Mouse (Mus musculus) hindbrain, embryonic 15.5 days (tissue): ENCODE results near the gene Ccdc173. TPM values are rescaled to one million over a fixed set of nuclear protein-coding genes. Genes with fewer than 3 reads are reported as not detected.

Experiments
- ATAC-seq: fragments of 200-750 bp; cut with Nextera tagmentation; 2 replicates; pipeline ENCODE4 v1.8.0; 2017; ENCODE audit warnings: low read depth, moderate number of reproducible peaks, moderate TSS enrichment; ENCODE audit not compliant: low FRiP score
- H3K27ac ChIP-seq: fragments of 300-500 bp; sonication (generic); replicated peaks from 2 replicates; pipeline ENCODE4 v1.5.1; 2015; ENCODE audit warnings: mild to moderate bottlenecking, inconsistent platforms
- H3K27me3 ChIP-seq: fragments of 300-500 bp; sonication (generic); 2 replicates; pipeline ENCODE4 v1.6.1; 2015; ENCODE audit warnings: control low read depth, inconsistent platforms
- H3K36me3 ChIP-seq: fragments of 300-500 bp; sonication (generic); 2 replicates; pipeline ENCODE4 v1.6.1; 2015; ENCODE audit warnings: control low read depth, inconsistent platforms
- H3K4me1 ChIP-seq: fragments of 300-500 bp; sonication (generic); replicated peaks from 2 replicates; pipeline ENCODE4 v1.6.1; 2015; ENCODE audit warnings: control low read depth, inconsistent platforms
- H3K4me2 ChIP-seq: fragments of 300-500 bp; sonication (generic); 2 replicates; pipeline ENCODE4 v1.6.1; 2015; ENCODE audit warnings: moderate library complexity, mild to moderate bottlenecking, inconsistent platforms
- H3K4me3 ChIP-seq: fragments of 300-500 bp; sonication (generic); 2 replicates; pipeline ENCODE4 v1.5.1; 2015; ENCODE audit warnings: mild to moderate bottlenecking, inconsistent platforms
- H3K9ac ChIP-seq: fragments of 300-500 bp; sonication (generic); 2 replicates; pipeline ENCODE4 v1.6.1; 2015; ENCODE audit warnings: inconsistent platforms
- H3K9me3 ChIP-seq: fragments of 300-500 bp; sonication (generic); 2 replicates; pipeline ENCODE4 v1.6.1; 2016; ENCODE audit warnings: control low read depth, inconsistent platforms
- WGBS: fragments of 180-500 bp; shearing (Covaris S2); methylation state at CpG from one replicate; pipeline ENCODE4 v1.1.7; 2015; 5-methylcytosine and 5-hydroxymethylcytosine counted together
- polyA plus RNA-seq: library from polyadenylated mRNA; unstranded; fragments of >200 nt; fragmentation: Nextera tagmentation; extraction: Ambion mirVana; gene quantifications from 2 replicates; pipeline ENCODE4 v1.2.1, GENCODE M21; 2015

The Ccdc173 gene
- polyA plus RNA-seq, result 3.3 and 3.4 TPM in 2 replicates

GRCm38 (mm10) chr2:69789429-69790069 lies at the start of gene Ccdc173, which contains the start of gene Phospho2:
Gene Ccdc173 (minus strand): TSS chr2:69789575.
Gene Phospho2 (plus strand): TSS chr2:69789623.
- Histone ChIP-seq H3K9ac (peak within 1 kb of the TSS; percentile 71), H3K36me3 (peaks cover 19% of the 10 kb centered on the region), H3K4me1 (peaks cover 22% of the 10 kb centered on the region), H3K9me3 (no peaks in the 10 kb centered on the region), H3K27ac (peak within 1 kb of the TSS; percentile 88), H3K27me3 (no peaks in the 10 kb centered on the region), H3K4me3 (peak within 1 kb of the TSS; percentile 70), H3K4me2 (peak within 1 kb of the TSS; percentile 70)
- ATAC-seq, result peak; percentile 97
- WGBS, result 2% methylated on average over 48 of the region's 48 CpGs

DNA sequence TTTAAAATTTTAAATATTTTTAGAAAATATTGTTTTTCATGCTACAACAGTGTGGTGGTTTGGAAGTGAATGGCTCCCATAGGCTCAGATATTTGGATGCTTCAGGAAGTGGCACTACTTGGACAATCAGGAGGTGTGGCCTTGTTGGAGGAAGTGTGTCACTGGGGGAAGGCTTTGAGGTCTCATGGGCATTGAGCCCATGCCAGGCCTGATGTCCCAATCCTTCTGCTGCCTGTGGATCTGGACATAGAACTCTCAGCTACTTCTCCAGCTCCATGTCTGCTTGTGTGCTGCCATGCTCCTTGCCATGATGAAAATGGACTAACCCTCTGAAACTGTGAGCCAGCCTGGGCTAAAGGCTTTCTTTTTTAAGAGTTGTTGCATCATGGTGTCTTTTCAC lies 49.3 kb upstream of the Ccdc173 start:
- ATAC-seq, result no peak
- no peak overlapping the region for H3K9ac ChIP-seq

DNA sequence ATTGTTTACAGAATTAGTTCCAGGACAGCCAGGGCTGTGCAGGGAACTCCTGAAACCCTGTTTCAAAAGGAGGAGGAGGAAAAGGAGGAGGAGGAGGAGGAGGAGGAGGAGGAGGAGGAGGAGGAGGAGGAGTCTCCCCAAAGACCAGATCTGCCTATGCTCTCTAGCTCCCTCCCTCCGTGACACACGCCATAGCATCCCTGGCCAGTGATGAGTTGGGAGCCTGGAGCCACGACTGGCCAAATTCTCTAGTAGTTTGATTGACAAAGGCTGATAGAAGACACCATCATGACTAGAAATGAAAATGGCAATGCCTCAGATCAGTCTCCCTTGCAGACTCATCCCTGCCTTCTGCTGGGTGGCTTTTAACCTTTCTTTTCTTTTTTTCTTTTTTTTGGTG lies 48.6 kb upstream of the Ccdc173 start:
- no peak for ATAC-seq

More for the DNA sequence above, 49.3 kb upstream of the Ccdc173 start:
- Histone ChIP-seq H3K27ac (no peak overlapping the region), H3K4me3 (no peak overlapping the region), H3K9me3 (no peaks in the 10 kb centered on the region), H3K4me1 (no peaks in the 10 kb centered on the region), H3K36me3 (peaks cover 31% of the 10 kb centered on the region), H3K27me3 (no peaks in the 10 kb centered on the region), H3K4me2 (no peak overlapping the region)

DNA sequence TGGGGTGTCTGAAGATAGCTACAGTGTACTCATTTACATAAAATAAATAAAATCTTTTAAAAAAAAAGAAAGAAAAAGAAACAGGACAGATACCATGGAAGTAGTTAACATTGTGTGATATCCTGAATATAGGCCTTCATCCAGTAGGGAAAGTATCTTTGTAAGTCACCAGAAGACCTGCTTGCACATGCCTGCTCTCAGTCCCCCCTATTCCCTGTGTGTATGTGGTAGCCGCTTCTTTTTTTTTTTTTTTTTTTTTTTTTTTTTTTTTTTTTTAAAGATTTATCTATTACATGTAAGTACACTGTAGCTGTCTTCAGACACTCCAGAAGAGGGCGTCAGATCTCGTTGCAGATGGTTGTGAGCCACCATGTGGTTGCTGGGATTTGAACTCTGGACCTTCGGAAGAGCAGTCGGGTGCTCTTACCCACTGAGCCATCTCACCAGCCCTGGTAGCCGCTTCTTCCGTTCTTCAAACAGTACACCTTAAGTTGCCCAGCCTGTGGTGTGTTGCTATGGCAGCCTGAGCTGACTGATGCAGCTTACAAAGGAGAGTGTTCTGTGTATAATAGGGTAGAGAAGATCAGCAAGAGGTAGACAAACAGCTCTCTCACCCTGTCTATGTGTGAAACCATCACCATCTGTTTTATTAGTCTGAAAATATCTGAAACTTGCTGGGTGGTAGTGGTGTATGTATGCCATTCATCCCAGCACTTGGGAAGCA lies 48.0 kb upstream of the Ccdc173 start:
- H3K27ac ChIP-seq, result no peak overlapping the region
- WGBS, result 77% methylated on average over 7 of the region's 7 CpGs
- ATAC-seq, result no peak
- no peaks in the 10 kb centered on the region for H3K9me3 ChIP-seq
- H3K9ac ChIP-seq, result no peak overlapping the region
- H3K36me3 ChIP-seq, result peaks cover 41% of the 10 kb centered on the region
- H3K27me3 ChIP-seq, result no peaks in the 10 kb centered on the region
- H3K4me3 ChIP-seq, result no peak overlapping the region
- no peaks in the 10 kb centered on the region for H3K4me1 ChIP-seq
- H3K4me2 ChIP-seq, result no peak overlapping the region

More for the DNA sequence above, 48.6 kb upstream of the Ccdc173 start:
- 39% methylated on average over 3 of the region's 3 CpGs for WGBS
- Histone ChIP-seq H3K27ac (no peak overlapping the region), H3K4me1 (no peaks in the 10 kb centered on the region), H3K9ac (no peak overlapping the region), H3K4me3 (no peak overlapping the region), H3K36me3 (peaks cover 38% of the 10 kb centered on the region), H3K27me3 (no peaks in the 10 kb centered on the region), H3K4me2 (no peak overlapping the region), H3K9me3 (no peaks in the 10 kb centered on the region)

- Histone ChIP-seq H3K27ac (no peak overlapping the region), H3K36me3 (peaks cover 55% of the 10 kb centered on the region), H3K9ac (no peak overlapping the region), H3K4me3 (no peak overlapping the region), H3K9me3 (no peaks in the 10 kb centered on the region), H3K4me2 (no peak overlapping the region), H3K4me1 (peaks cover 22% of the 10 kb centered on the region), H3K27me3 (no peaks in the 10 kb centered on the region)
- no peak for ATAC-seq
- WGBS, result 92% methylated on average over 8 of the region's 8 CpGs
These were observed 40.7 kb upstream of the Ccdc173 start for GRCm38 (mm10) chr2:69830116-69830515.

- H3K27me3 ChIP-seq, result no peaks in the 10 kb centered on the region
- 87% methylated on average over 2 of the region's 2 CpGs for WGBS
- no peak overlapping the region for H3K4me3 ChIP-seq
- H3K36me3 ChIP-seq, result peaks cover 52% of the 10 kb centered on the region
- peaks cover 27% of the 10 kb centered on the region for H3K4me1 ChIP-seq
- ATAC-seq, result no peak
- H3K4me2 ChIP-seq, result no peak overlapping the region
- H3K9ac ChIP-seq, result no peak overlapping the region
- H3K9me3 ChIP-seq, result no peaks in the 10 kb centered on the region
- H3K27ac ChIP-seq, result no peak overlapping the region
These were observed 40.3 kb upstream of the Ccdc173 start for GRCm38 (mm10) chr2:69829680-69830079.

GRCm38 (mm10) chr2:69828031-69828430 lies 38.7 kb upstream of the Ccdc173 start:
- WGBS, result 56% methylated on average over 7 of the region's 7 CpGs
- H3K9ac ChIP-seq, result no peak overlapping the region

GRCm38 (mm10) chr2:69826380-69826779 lies 37.0 kb upstream of the Ccdc173 start:
- Histone ChIP-seq H3K27me3 (no peaks in the 10 kb centered on the region), H3K4me2 (peak overlapping the region; percentile 13), H3K4me3 (no peak overlapping the region), H3K27ac (peak overlapping the region; percentile 64), H3K9ac (no peak overlapping the region), H3K9me3 (no peaks in the 10 kb centered on the region), H3K36me3 (peaks cover 29% of the 10 kb centered on the region), H3K4me1 (peaks cover 47% of the 10 kb centered on the region)
- WGBS, result 45% methylated on average over 2 of the region's 2 CpGs
- ATAC-seq, result no peak

More at GRCm38 (mm10) chr2:69828031-69828430, 38.7 kb upstream of the Ccdc173 start:
- Histone ChIP-seq H3K4me2 (no peak overlapping the region), H3K27ac (no peak overlapping the region), H3K4me3 (no peak overlapping the region), H3K9me3 (no peaks in the 10 kb centered on the region), H3K4me1 (peaks cover 38% of the 10 kb centered on the region), H3K27me3 (no peaks in the 10 kb centered on the region), H3K36me3 (peaks cover 37% of the 10 kb centered on the region)
- no peak for ATAC-seq

DNA sequence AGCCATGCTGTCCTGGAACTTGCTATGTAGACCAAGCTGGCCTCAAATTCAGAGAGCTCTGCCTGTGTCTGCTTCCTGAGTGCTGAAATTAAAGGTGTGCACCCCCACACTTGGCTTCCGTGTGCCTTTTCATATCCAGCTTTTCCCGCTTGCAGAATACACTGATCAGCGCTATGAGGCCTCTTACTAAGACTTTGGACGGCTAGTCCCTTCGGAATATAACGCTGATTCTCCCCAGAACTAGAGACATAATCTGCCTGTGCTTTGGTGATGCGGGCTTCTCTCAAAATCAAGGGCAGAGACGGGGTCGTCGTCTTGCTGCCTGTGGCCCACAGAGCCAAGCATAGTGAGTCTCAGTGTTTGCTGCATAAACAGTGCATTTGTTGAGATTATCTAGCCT lies 36.5 kb upstream of the Ccdc173 start:
- H3K4me2 ChIP-seq, result 0 out of 2 replicates have a peak overlapping the region, but pooled peaks have one; percentile 13
- H3K4me3 ChIP-seq, result no peak overlapping the region
- peaks cover 47% of the 10 kb centered on the region for H3K4me1 ChIP-seq
- H3K27me3 ChIP-seq, result no peaks in the 10 kb centered on the region
- peaks cover 25% of the 10 kb centered on the region for H3K36me3 ChIP-seq
- H3K27ac ChIP-seq, result peak overlapping the region; percentile 64
- no peak for ATAC-seq
- 78% methylated on average over 10 of the region's 10 CpGs for WGBS
- H3K9me3 ChIP-seq, result no peaks in the 10 kb centered on the region
- H3K9ac ChIP-seq, result no peak overlapping the region

GRCm38 (mm10) chr2:69823129-69823677 lies 33.8 kb upstream of the Ccdc173 start:
- no peaks in the 10 kb centered on the region for H3K27me3 ChIP-seq
- H3K4me3 ChIP-seq, result peak overlapping the region; percentile 81
- peak overlapping the region; percentile 83 for H3K4me2 ChIP-seq
- peak; percentile 83 for ATAC-seq
- peaks cover 45% of the 10 kb centered on the region for H3K4me1 ChIP-seq
- whole genome bisulfite sequencing, result 3% methylated on average over 19 of the region's 45 CpGs
- 0 out of 2 replicates have a peak, but pooled peaks cover 6% of the 10 kb centered on the region for H3K36me3 ChIP-seq
- no peaks in the 10 kb centered on the region for H3K9me3 ChIP-seq
- H3K27ac ChIP-seq, result peak overlapping the region; percentile 98
- H3K9ac ChIP-seq, result peak overlapping the region; percentile 87

DNA sequence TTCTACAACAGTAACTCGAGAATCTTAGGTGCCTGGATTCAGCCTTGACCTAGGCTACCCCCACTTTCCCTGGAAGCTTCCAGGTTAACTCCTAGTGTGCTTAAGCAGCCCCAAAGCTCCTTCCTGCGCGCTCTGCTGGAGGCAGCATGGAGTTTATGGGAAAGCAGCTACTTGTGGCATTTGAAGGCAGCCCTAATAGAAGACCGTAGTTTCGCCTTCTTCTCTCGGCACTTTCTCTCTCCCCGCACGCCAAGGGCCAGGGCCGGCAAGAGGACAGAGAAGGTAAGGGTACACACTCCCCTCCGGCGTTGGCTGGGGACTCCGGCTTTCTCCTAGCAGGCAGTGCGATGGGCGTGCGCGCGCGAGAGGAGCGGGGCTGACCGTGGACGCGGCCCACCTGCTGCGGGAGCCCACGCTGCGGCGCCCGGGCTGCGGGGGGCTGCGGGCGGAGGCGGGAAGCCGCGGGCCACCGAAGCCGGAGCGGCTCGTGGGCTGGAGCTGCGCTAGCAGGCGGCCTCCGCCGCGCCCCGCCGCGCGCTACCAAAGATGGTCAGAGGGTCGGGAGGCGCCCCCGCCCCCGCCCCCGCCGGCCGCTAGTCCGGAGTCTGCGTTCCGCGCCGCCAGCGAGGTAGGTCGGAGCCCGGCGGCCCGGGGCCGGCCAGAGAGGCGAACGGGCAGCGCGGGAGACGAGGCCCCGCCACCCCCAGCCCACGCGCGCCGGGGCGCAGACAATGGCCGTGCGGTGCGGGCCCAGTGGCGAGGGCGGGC lies 33.2 kb upstream of the Ccdc173 start:
- Histone ChIP-seq H3K36me3 (0 out of 2 replicates have a peak, but pooled peaks cover 6% of the 10 kb centered on the region), H3K4me1 (peaks cover 41% of the 10 kb centered on the region), H3K27me3 (no peaks in the 10 kb centered on the region), H3K9me3 (no peaks in the 10 kb centered on the region), H3K9ac (peak overlapping the region; percentile 87), H3K4me3 (peak overlapping the region; percentile 81), H3K4me2 (peak overlapping the region; percentile 83), H3K27ac (peak overlapping the region; percentile 98)
- under 1% methylated on average over 76 of the region's 80 CpGs for WGBS
- peak; percentile 81 for ATAC-seq
